Mouse (Mus musculus) granulocyte monocyte progenitor cell, adult 5-6 weeks (primary cell): ENCODE data around the gene Dthd1. TPM values are rescaled to one million over a fixed set of nuclear protein-coding genes. Genes with fewer than 3 reads are reported as not detected.

Experiments used
- ATAC-seq: replicated peaks from 2 replicates; pipeline ENCODE4 v1.8.0; 2016; ENCODE audit warnings: mild to moderate bottlenecking, moderate TSS enrichment, inconsistent platforms; ENCODE audit not compliant: poor library complexity, severe bottlenecking
- total RNA-seq, 2 experiments: library from RNA; stranded (forward) in 1 of 2; stranded (reverse) in 1 of 2; fragments of 200-712, 200-1000 nt in 1 of 2; fragments of >200 nt in 1 of 2; fragmentation: Nextera tagmentation in 1 of 2; gene quantifications; 2 replicates each; pipeline ENCODE4 v1.2.3; 2014 to 2017

Dthd1 gene
- total RNA-seq, 2 experiments from 2014 or later = not detected

GRCm38 (mm10) chr5:62857502-62857901, 43.9 kb downstream of the Dthd1 start:
- no peak for ATAC-seq

DNA sequence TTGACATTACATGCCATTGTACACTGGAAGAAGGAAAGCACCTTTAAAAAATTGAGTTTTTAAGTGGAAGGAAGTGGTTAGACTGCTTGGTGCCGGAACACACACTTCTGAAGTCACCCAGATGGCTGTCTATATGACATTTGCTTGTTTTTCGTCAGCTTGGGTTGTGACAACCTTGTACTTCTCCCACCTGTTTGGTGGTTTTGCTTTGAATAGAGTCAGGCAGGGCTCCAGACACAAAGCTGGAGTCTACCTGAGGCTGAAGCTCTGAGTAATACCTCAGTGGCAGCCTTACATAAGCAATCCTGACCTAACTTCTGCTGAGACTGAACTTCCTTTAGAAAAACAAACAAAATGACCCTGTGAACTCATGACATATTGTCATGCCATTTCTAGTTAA, 44.7 kb downstream of the Dthd1 start:
- ATAC-seq = peak; percentile 27

GRCm38 (mm10) chr5:62864348-62864747, 50.7 kb downstream of the Dthd1 start:
- no peak for ATAC-seq

GRCm38 (mm10) chr5:62867003-62867402, 53.4 kb downstream of the Dthd1 start:
- no peak for ATAC-seq

DNA sequence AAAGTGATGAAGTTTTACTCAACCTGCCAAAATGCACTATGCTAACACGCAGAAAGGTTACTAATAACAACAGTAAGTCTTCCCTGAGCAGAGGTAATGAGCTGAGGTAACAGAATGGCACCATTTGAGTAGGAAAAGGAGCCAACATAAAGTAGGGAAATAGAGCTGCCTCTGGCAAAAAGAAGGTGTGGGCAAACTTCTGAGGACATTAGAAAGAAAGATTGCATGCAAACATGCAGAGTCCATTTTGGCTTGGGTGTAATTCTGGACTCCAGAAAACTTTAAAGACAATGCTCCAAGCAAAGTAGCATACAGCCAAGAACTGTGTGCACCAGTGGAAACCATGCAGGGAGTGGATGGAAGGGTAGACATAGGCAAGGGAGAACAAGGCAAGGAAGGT, 65.9 kb downstream of the Dthd1 start:
- ATAC-seq = no peak

- peak; percentile 40; the same call in 1 of the 2 replicates for ATAC-seq
Observed at GRCm38 (mm10) chr5:62895326-62895725, 81.7 kb downstream of the Dthd1 start.

DNA sequence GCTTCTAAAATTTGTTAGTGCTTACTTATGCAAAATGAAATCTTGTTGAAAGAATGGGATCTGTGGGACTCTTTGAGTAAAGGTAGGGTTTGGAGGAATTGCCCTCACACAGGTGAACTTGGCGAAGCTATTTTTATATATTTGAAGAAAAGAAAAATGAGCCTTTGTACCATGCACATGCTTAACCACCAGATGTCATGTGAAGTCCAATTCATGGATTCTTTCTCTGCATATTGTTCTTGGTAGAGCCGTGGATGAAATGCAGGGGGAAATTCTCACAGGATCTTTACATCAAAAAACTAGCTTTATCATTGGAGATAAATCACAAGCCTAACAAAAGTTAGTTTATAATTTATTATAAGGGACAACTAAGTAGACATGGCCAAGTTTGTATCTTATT, 93.3 kb downstream of the Dthd1 start:
- no peak for ATAC-seq

DNA sequence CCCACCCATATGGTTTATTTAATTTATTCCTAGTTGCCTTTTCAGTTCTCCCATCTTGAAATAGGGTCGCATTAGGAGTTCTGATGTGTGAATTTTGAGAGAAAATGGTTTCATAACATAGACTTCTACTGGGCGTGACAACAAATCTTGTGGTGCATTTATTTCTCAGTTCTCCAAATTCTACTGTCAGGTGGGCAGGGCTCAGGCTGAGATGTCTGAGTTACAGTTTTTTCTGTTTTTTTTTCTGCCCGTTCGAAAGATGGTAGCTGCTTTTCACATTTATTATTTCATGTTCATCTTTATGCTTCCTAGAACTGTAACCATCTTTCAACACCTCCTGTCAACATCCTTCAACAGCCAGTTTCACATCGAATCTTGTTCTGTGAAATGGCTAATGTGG, 95.5 kb downstream of the Dthd1 start:
- ATAC-seq = no peak

DNA sequence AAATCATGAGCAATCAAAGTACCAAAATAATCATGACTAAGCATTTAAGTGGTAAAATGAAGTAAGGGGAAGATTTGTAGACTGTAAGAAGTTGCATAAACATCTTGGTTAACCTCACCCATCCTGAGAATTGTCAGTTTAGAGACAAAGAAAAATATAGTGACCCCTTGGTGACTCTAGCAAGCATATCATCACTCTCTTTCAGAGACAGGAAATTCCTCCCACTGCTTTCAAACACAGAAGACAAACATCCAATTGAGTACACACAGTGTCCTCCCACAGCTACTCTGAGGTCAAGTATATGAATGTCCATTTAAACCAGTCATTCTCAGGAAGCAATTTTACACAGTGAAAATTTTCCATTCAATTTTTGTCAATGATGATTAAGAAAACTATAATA, 111.0 kb downstream of the Dthd1 start:
- peak; percentile 22; the same call in 1 of the 2 replicates for ATAC-seq

Other genes starting within 250 kb of the Dthd1 start
- gene Arap2, start 47.7 kb upstream of the Dthd1 start, total RNA-seq (2014; fragmentation: Nextera tagmentation) = 53.5 and 76.2 TPM in 2 replicates
- 45.7 and 57.2 TPM in 2 replicates for gene Arap2, start 47.7 kb upstream of the Dthd1 start, total RNA-seq (2017)